Mouse (Mus musculus) bone marrow macrophage, adult 2 months (primary cell): ENCODE results near the gene Ccnq.

Experiments used
- CTCF ChIP-seq: IDR thresholded peaks from 2 replicates; pipeline ENCODE4 v1.5.1; 2012; ENCODE audit warnings: low read depth, mild to moderate bottlenecking, low read length, moderate library complexity
- POLR2A ChIP-seq: IDR thresholded peaks from 2 replicates; pipeline ENCODE4 v1.6.1; 2012; ENCODE audit warnings: mild to moderate bottlenecking, low read depth, low read length, borderline replicate concordance

DNA sequence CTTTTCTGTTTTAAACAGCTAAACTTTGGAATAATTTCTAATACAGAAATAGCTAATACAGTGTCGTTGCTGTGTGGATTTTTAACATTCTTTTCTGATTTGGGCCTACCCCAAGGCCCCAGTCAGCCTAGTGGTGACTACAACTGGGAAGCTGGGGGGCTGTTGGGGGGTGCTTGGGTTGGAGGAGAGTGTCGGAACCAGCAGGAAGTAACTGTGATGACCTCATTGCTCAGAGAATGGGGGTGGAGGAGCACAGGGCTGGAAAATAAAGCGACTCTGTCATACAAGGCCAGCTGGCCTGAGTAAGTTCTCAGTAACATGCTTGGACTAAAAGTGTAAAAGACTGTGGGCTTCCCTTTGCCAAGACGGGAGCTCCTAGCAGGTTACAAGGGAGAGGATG lies 6.1 kb downstream of the Ccnq start:
- TF ChIP-seq CTCF (no peak), POLR2A (no peak)
